Mouse (Mus musculus) heart, postnatal 10 days (tissue): ENCODE measurements at regions not wholly inside any gene's neighbourhood (a gene's known extent, or its start where the extent isn't known, plus 50 kb on each side); places are given as distances from the start of the nearest gene placed in this dataset.
"Not testable (repeated sequence)": the region's sequence is repeated elsewhere in the genome, so short reads cannot be mapped to it uniquely, and the experiment has no call there.

ENCODE experiments used
- DNase-seq, 2 experiments: peaks; one replicate each; pipeline ENCODE4 v3.0.0; 2021
- intact Hi-C: fragments of 180-260 bp; cut with DNase I; formaldehyde crosslinking; loops from one replicate; pipeline ENCODE4 v1.15.1; 2025

- intact Hi-C loops: no loop called here
- DNase-seq: no peak
Observed at GRCm38 (mm10) chr5:105358902-105359301, 56.7 kb upstream of the Lrrc8b start.

- DNase-seq, intact Hi-C loops: not testable (repeated sequence)
Observed at GRCm38 (mm10) chr5:105356393-105356792, 59.2 kb upstream of the Lrrc8b start.

- no peak for DNase-seq
- intact Hi-C loops: no loop called here
Observed at GRCm38 (mm10) chr5:105354041-105354440, 60.5 kb upstream of the Gbp6 start.

- intact Hi-C loops: no loop called here
- peak; percentile 11 to 20 for DNase-seq
Observed at GRCm38 (mm10) chr5:105346463-105346862, 53.0 kb upstream of the Gbp6 start.

GRCm38 (mm10) chr5:105345953-105346352, 52.5 kb upstream of the Gbp6 start:
- intact Hi-C loops: not testable (repeated sequence)
- DNase-seq: peak in 1 of 2 experiments; percentile 9

- intact Hi-C loops: no loop called here
- no peak for DNase-seq
Observed at GRCm38 (mm10) chr5:105344808-105345732, 51.6 kb upstream of the Gbp6 start.

- DNase-seq, intact Hi-C loops: not testable (repeated sequence)
Observed at GRCm38 (mm10) chr5:105343816-105344215, 50.3 kb upstream of the Gbp6 start.
